Mouse (Mus musculus) liver, embryonic 14.5 days (tissue): Measurements from ENCODE around the gene Nipsnap1.

Experiments used
- CTCF ChIP-seq: IDR thresholded peaks from 2 replicates; pipeline ENCODE4 v1.5.1; 2016; ENCODE audit warnings: antibody characterized with exemption, low read depth, control low read depth
- EP300 ChIP-seq: IDR thresholded peaks from 2 replicates; pipeline ENCODE4 v1.6.1; 2016; ENCODE audit warnings: antibody characterized with exemption, low read depth

DNA sequence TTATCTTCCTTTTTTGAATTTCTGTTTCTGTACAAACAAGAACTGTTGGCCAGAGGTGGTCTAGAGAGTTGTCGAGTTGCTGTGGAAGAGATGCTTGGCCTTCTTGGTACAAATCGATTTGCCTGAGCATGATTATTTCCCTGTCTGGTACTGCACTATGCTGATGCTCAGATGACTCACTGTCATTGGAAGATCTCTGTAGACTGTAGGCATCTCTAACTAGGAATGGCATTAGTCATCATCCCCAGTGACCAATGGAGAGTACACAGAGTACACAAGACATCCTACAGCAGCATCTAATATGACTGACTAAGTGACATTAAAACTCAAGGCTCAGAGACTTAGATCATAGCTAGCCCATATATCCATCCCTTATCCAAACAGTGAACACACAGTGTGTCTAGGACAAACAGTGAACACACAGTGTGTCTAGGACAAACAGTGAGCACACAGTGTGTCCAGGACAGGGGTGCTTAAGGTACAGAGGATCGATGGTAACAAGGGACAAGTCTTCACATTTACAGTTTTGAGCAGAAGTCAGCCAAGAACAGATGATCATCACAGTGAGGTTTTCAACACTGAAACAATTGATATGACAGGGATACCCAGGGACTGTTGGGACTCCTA, 47.5 kb upstream of the Nipsnap1 start:
- TF ChIP-seq CTCF (no peak), EP300 (no peak)
